Mouse (Mus musculus): ENCODE results near the gene Kri1. TPM values are rescaled to one million over a fixed set of nuclear protein-coding genes. Genes with fewer than 3 reads are reported as not detected.

The Kri1 gene
- polyA plus RNA-seq, 1 experiment, result 48.2 TPM

DNA sequence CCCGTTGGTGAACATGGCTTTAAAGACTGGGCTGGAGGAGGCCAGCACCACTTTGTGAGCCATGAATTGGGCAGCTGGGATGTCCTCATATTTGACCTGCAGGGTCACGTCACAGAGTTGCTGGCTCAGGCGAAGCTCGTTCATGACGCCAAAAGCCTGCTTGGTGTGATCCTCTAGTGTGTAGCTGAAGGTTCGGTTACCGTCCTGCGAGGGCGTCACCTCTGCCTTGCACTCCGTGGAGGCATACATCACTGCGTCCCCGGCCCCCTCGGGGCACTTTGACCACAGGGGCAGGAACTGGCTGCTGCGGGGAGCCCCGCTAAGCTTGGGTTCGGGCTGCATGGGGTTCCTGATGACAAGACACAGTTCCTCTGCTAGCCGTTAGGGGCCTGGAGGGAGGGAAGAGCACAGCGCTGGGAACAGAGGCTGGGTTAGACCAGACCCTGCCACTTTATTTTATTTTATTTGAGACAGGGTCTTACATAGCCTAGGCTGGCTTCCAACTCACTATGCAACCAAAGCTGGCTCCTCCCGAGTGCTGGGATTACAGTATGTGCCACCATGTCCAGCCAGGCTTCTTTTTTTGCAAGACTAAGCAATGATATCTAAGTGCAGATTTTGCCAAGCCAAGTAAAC, 50.3 kb downstream of the Kri1 start:
- Histone ChIP-seq H3K4me3 (replicated peaks; ENCODE audit: insufficient read depth, low read depth, low read length) (peak overlapping the region; percentile 82), H3K4me1 (ENCODE audit: control insufficient read depth, insufficient read depth, low read length) (peaks cover 22% of the 10 kb centered on the region), H3K27ac (ENCODE audit: insufficient read depth, low read length) (peak overlapping the region; percentile 98), H3K27me3 (ENCODE audit: control insufficient read depth, insufficient read depth, low read length) (no peaks in the 10 kb centered on the region)
- no peak for TF ChIP-seq POLR2A (IDR thresholded peaks at IDR 0.05; ENCODE audit: borderline replicate concordance, insufficient read depth, low read length)
- TF ChIP-seq CTCF (IDR thresholded peaks at IDR 0.05; ENCODE audit: borderline replicate concordance, insufficient read depth, low read depth, low read length), result peak; percentile 32; the same call in 1 of the 2 replicates
- 4% methylated on average over 19 of the region's 19 CpGs for WGBS
- DNase-seq, result peak; percentile 57 to 67

DNA sequence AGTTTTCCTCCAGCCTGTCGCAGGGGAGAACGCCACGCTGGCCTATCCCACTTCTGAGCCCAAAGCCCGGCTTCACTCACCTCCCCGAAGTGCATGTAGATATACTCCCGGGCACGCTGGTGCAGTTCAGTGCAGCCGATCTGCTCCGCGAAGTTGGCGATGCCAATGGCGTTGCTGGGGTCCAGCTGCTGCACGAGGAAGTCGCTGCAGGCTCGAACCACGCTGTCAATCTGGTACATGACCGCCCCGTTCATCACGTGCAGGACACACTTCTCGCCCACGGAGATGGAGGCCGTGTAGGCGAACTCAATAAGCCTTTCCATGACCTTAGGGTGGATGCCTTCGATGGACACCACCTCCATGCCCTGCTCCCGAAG, 50.8 kb downstream of the Kri1 start:
- peaks cover 24% of the 10 kb centered on the region for H3K4me1 ChIP-seq (ENCODE audit: control insufficient read depth, insufficient read depth, low read length)
- WGBS, result 36% methylated on average over 25 of the region's 25 CpGs
- H3K27ac ChIP-seq (ENCODE audit: insufficient read depth, low read length), result peak overlapping the region; percentile 98
- H3K27me3 ChIP-seq (ENCODE audit: control insufficient read depth, insufficient read depth, low read length), result no peaks in the 10 kb centered on the region
- TF ChIP-seq POLR2A (IDR thresholded peaks at IDR 0.05; ENCODE audit: borderline replicate concordance, insufficient read depth, low read length) (no peak), CTCF (IDR thresholded peaks at IDR 0.05; ENCODE audit: borderline replicate concordance, insufficient read depth, low read depth, low read length) (no peak)
- H3K4me3 ChIP-seq (replicated peaks; ENCODE audit: insufficient read depth, low read depth, low read length), result peak overlapping the region; percentile 82
- DNase-seq, result no peak

- H3K27me3 ChIP-seq (ENCODE audit: control insufficient read depth, insufficient read depth, low read length), result no peaks in the 10 kb centered on the region
- TF ChIP-seq CTCF (IDR thresholded peaks at IDR 0.05; ENCODE audit: borderline replicate concordance, insufficient read depth, low read depth, low read length) (no peak), POLR2A (IDR thresholded peaks at IDR 0.05; ENCODE audit: borderline replicate concordance, insufficient read depth, low read length) (no peak)
- DNase-seq, result no peak
- peaks cover 19% of the 10 kb centered on the region for H3K4me1 ChIP-seq (ENCODE audit: control insufficient read depth, insufficient read depth, low read length)
- no peak overlapping the region for H3K27ac ChIP-seq (ENCODE audit: insufficient read depth, low read length)
- H3K4me3 ChIP-seq (replicated peaks; ENCODE audit: insufficient read depth, low read depth, low read length), result no peak overlapping the region
- WGBS, result 75% methylated on average over 4 of the region's 4 CpGs
Measured at GRCm38 (mm10) chr9:21235341-21235740, 52.4 kb downstream of the Kri1 start.

DNA sequence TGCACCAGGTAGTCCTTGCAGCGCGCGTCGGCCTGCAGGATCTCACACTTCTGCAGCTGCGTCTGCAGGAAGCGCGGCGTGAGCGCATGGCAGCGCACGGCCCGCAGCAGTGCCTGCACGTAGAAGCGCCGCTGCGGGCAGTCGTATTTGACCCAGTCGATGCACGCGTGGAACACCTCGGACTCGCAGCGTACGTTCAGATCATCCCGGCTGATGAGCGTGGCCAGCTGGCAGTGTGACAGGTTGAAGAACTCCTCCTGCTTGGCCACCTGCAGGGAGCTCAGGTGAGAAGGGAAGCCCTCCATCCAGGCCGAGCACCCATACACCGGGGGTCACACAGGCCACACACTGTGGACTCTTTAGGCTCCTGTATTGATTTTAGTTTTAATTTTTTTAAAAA, 54.0 kb downstream of the Kri1 start:
- 75% methylated on average over 28 of the region's 28 CpGs for WGBS
- Histone ChIP-seq H3K4me3 (replicated peaks; ENCODE audit: insufficient read depth, low read depth, low read length) (no peak overlapping the region), H3K27me3 (ENCODE audit: control insufficient read depth, insufficient read depth, low read length) (no peaks in the 10 kb centered on the region), H3K27ac (ENCODE audit: insufficient read depth, low read length) (no peak overlapping the region), H3K4me1 (ENCODE audit: control insufficient read depth, insufficient read depth, low read length) (peaks cover 19% of the 10 kb centered on the region)
- TF ChIP-seq CTCF (IDR thresholded peaks at IDR 0.05; ENCODE audit: borderline replicate concordance, insufficient read depth, low read depth, low read length), result no peak
- no peak for TF ChIP-seq POLR2A (IDR thresholded peaks at IDR 0.05; ENCODE audit: borderline replicate concordance, insufficient read depth, low read length)
- no peak for DNase-seq

DNA sequence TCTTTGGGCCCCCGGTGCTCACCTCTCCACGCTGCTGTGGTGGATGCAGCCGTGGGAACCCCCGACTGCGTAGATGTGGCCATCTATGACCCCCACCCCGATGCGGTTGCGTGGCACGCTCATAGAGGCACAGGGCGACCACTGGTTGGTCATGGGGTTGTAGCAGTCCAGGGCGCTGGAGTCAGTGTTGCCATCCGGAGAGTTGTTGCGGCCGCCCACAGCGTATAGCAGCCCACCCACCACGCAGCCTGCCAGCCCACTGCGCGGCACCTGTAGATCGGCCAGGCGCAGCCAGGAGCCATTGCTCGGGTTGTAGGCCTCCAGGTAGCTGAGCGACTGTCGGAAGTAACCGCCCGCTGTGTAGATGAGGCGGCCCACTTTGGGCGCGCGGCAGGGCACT, 54.4 kb downstream of the Kri1 start:
- H3K27ac ChIP-seq (ENCODE audit: insufficient read depth, low read length), result no peak overlapping the region
- no peaks in the 10 kb centered on the region for H3K27me3 ChIP-seq (ENCODE audit: control insufficient read depth, insufficient read depth, low read length)
- TF ChIP-seq CTCF (IDR thresholded peaks at IDR 0.05; ENCODE audit: borderline replicate concordance, insufficient read depth, low read depth, low read length), result no peak
- no peak for TF ChIP-seq POLR2A (IDR thresholded peaks at IDR 0.05; ENCODE audit: borderline replicate concordance, insufficient read depth, low read length)
- DNase-seq, result no peak
- H3K4me1 ChIP-seq (ENCODE audit: control insufficient read depth, insufficient read depth, low read length), result peaks cover 19% of the 10 kb centered on the region
- H3K4me3 ChIP-seq (replicated peaks; ENCODE audit: insufficient read depth, low read depth, low read length), result no peak overlapping the region
- WGBS, result 92% methylated on average over 29 of the region's 29 CpGs

- peaks cover 19% of the 10 kb centered on the region for H3K4me1 ChIP-seq (ENCODE audit: control insufficient read depth, insufficient read depth, low read length)
- WGBS, result 89% methylated on average over 5 of the region's 5 CpGs
- no peaks in the 10 kb centered on the region for H3K27me3 ChIP-seq (ENCODE audit: control insufficient read depth, insufficient read depth, low read length)
- TF ChIP-seq POLR2A (IDR thresholded peaks at IDR 0.05; ENCODE audit: borderline replicate concordance, insufficient read depth, low read length) (no peak), CTCF (IDR thresholded peaks at IDR 0.05; ENCODE audit: borderline replicate concordance, insufficient read depth, low read depth, low read length) (no peak)
- no peak overlapping the region for H3K4me3 ChIP-seq (replicated peaks; ENCODE audit: insufficient read depth, low read depth, low read length)
- DNase-seq, result no peak
- H3K27ac ChIP-seq (ENCODE audit: insufficient read depth, low read length), result no peak overlapping the region
Measured at GRCm38 (mm10) chr9:21232867-21233266, 54.9 kb downstream of the Kri1 start.

DNA sequence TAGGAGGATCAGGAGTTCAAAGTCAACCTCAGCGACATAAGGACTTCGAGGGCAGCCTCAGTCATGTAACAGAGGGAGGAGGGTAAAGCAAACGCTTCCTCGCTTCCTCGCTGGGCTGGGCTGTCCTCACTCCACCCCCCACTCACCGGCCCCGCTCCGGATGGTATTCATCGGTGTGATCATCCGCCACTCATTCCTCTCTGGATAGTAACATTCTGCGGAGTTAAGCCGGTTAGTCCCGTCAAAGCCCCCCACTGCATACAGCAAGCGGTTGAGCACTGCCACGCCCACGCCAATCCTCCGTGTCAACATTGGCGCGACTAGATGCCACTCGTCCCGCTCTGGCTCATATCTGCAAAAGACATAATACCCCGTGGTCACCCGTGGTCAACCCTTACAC, 56.2 kb downstream of the Kri1 start:
- no peak overlapping the region for H3K4me3 ChIP-seq (replicated peaks; ENCODE audit: insufficient read depth, low read depth, low read length)
- DNase-seq, result no peak
- H3K27ac ChIP-seq (ENCODE audit: insufficient read depth, low read length), result no peak overlapping the region
- no peak for TF ChIP-seq CTCF (IDR thresholded peaks at IDR 0.05; ENCODE audit: borderline replicate concordance, insufficient read depth, low read depth, low read length)
- TF ChIP-seq POLR2A (IDR thresholded peaks at IDR 0.05; ENCODE audit: borderline replicate concordance, insufficient read depth, low read length), result no peak
- peaks cover 13% of the 10 kb centered on the region for H3K4me1 ChIP-seq (ENCODE audit: control insufficient read depth, insufficient read depth, low read length)
- no peaks in the 10 kb centered on the region for H3K27me3 ChIP-seq (ENCODE audit: control insufficient read depth, insufficient read depth, low read length)
- WGBS, result 59% methylated on average over 23 of the region's 23 CpGs

GRCm38 (mm10) chr9:21227342-21227741, 60.4 kb downstream of the Kri1 start:
- Histone ChIP-seq H3K27me3 (ENCODE audit: control insufficient read depth, insufficient read depth, low read length) (no peaks in the 10 kb centered on the region), H3K27ac (ENCODE audit: insufficient read depth, low read length) (no peak overlapping the region), H3K4me1 (ENCODE audit: control insufficient read depth, insufficient read depth, low read length) (0 out of 2 replicates have a peak, but pooled peaks cover 4% of the 10 kb centered on the region), H3K4me3 (replicated peaks; ENCODE audit: insufficient read depth, low read depth, low read length) (no peak overlapping the region)
- no peak for DNase-seq
- TF ChIP-seq POLR2A (IDR thresholded peaks at IDR 0.05; ENCODE audit: borderline replicate concordance, insufficient read depth, low read length) (no peak), CTCF (IDR thresholded peaks at IDR 0.05; ENCODE audit: borderline replicate concordance, insufficient read depth, low read depth, low read length) (no peak)
- 24% methylated on average over 16 of the region's 16 CpGs for whole genome bisulfite sequencing

All from cerebellum, adult 2 months (tissue).